Mouse (Mus musculus): ENCODE data around the gene Gm20924. TPM values are rescaled to one million over a fixed set of nuclear protein-coding genes. Genes with fewer than 3 reads are reported as not detected.

The Gm20924 gene
- polyA plus RNA-seq (2015; fragmentation: Illumina TruSeq; extraction: RNeasy Lipid Tissue Mini Kit (QIAGEN cat#74804); ENCODE audit: low read depth, low replicate concordance), result not detected

DNA sequence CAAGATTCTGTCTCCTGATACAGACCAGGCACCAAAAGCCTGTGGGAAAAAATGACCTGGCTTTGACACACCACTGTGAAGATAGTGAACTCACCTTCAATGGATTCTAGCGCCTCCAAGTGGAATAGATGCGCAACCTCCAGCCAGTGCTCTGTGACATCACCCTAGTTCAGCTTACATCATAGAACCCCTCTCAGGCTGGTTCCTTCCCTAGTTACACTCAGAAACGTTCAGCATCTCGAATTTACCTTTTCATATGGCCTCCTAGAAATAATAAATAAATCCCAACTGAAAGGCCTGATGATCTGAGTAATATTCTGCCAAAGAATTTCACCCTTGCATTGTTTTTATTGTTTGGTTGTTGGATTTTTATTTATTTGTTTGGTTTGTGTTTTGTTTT, at the start of gene Gm20924:
TSS of gene Gm20924 (minus strand) at position 101 of the 400 bp plus-strand sequence.

Other genes starting within 250 kb of the Gm20924 start
- not detected for gene Gm20736, start 170.2 kb upstream of the Gm20924 start, polyA plus RNA-seq (2015; fragmentation: Illumina TruSeq; extraction: RNeasy Lipid Tissue Mini Kit (QIAGEN cat#74804); ENCODE audit: low read depth, low replicate concordance)